Comparison of ENCODE assay signal across 17 mouse cellular contexts in the genomic region with DNA sequence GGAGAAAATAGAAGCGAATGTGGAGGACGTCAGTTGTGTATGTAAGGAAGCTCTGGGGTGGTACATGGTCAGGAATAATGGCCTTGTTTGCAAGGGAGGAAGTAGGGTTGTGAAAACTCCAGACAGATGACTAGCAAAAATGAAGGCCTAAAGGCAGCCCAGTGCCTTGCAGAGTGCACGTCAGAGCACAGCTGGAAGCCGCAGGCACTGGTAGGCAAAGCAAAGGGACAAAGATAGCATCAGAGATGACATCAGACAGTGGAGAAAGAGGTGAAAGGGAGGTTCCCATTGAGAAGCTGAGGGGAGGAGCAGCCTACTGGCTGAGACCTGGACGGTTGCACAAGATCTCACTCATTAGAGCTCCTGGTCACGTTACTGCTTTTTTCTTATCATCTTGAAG. TPM values are rescaled to one million over a fixed set of nuclear protein-coding genes. Genes with fewer than 3 reads are reported as not detected.
DNase-seq lines count a peak whose midpoint lies in the region; ATAC-seq and TF ChIP-seq lines count a peak whose summit lies in the region.
"Had no signal": no experiment of that assay in that cellular context is flagged by ENCODE, and none has a peak within 500 bp of the region (broad histone marks: within the 10 kb centered on the region; RNA-seq: fewer than 3 reads in every experiment).

No protein-coding gene starts in this region.

- H3K9me3 ChIP-seq in liver, embryonic 11.5 days (ENCODE audit: control insufficient read depth, low read length): no peaks in the 10 kb centered on the region
- H3K9me3 ChIP-seq in liver, embryonic 16.5 days (replicated peaks; ENCODE audit: control insufficient read depth, low read length): no peaks in the 10 kb centered on the region
- H3K9me3 ChIP-seq: midbrain, embryonic 10.5 days; neural tube, embryonic 13.5 days had no signal

- TF ChIP-seq CTCF in bone marrow, adult 2 months (IDR thresholded peaks at IDR 0.05; ENCODE audit: control insufficient read depth, insufficient read depth, low read length): no peak

- no peaks in the 10 kb centered on the region for H3K36me3 ChIP-seq in liver, embryonic 11.5 days (ENCODE audit: control insufficient read depth, insufficient read depth, low read length)
- H3K36me3 ChIP-seq in liver, embryonic 16.5 days (ENCODE audit: control insufficient read depth, insufficient read depth): no peaks in the 10 kb centered on the region
- H3K36me3 ChIP-seq: midbrain, embryonic 10.5 days; neural tube, embryonic 13.5 days had no signal

- H3K4me1 ChIP-seq in liver, embryonic 11.5 days (replicated peaks; ENCODE audit: control insufficient read depth, insufficient read depth, low read length): no peaks in the 10 kb centered on the region
- H3K4me1 ChIP-seq in bone marrow, adult 2 months (ENCODE audit: control insufficient read depth, insufficient read depth, low read length): peaks cover 2% of the 10 kb centered on the region; the same call in 1 of the 2 replicates
- H3K4me1 ChIP-seq in liver, embryonic 16.5 days (ENCODE audit: control insufficient read depth, low read depth, low read length): no peaks in the 10 kb centered on the region

- no peak overlapping the region for H3K9ac ChIP-seq in liver, embryonic 11.5 days (ENCODE audit: low read depth, low read length)
- no peak overlapping the region for H3K9ac ChIP-seq in liver, embryonic 16.5 days (ENCODE audit: low read depth, low read length)
- H3K9ac ChIP-seq: forebrain, postnatal 0 days; neural tube, embryonic 13.5 days had no signal

- no peaks in the 10 kb centered on the region for H3K27me3 ChIP-seq in liver, embryonic 11.5 days (replicated peaks; ENCODE audit: control insufficient read depth, insufficient read depth, low read length)
- no peaks in the 10 kb centered on the region for H3K27me3 ChIP-seq in liver, embryonic 16.5 days (ENCODE audit: control insufficient read depth, insufficient read depth, low read depth, low read length)
- H3K27me3 ChIP-seq: neural tube, embryonic 13.5 days had no signal

- H3K27ac ChIP-seq in liver, embryonic 11.5 days (ENCODE audit: low read depth, low read length): no peak overlapping the region
- H3K27ac ChIP-seq in bone marrow, adult 2 months (ENCODE audit: control insufficient read depth, insufficient read depth, low read depth, low read length, poor library complexity): peak overlapping the region; percentile 5; the same call in 1 of the 2 replicates
- H3K27ac ChIP-seq in liver, embryonic 16.5 days (ENCODE audit: low read length): no peak overlapping the region
- H3K27ac ChIP-seq: layer of hippocampus, adult 2 months; midbrain, embryonic 10.5 days; neural tube, embryonic 13.5 days had no signal

- peak; percentile 39; the same call in 1 of the 2 replicates for ATAC-seq in liver, embryonic 11.5 days (replicated peaks; ENCODE audit: low FRiP score)
- peak; percentile 69 for ATAC-seq in liver, embryonic 16.5 days (ENCODE audit: low read depth)
- peak; percentile 96 for ATAC-seq in neutrophil, adult 5-6 weeks (ENCODE audit: extremely low read depth, insufficient number of reproducible peaks, low FRiP score, poor library complexity, severe bottlenecking)
- ATAC-seq: forebrain, postnatal 0 days; intestine, embryonic 16.5 days had no signal

- 45% methylated on average over 6 of the region's 6 CpGs for WGBS in liver, embryonic 11.5 days
- 10% methylated on average over 6 of the region's 6 CpGs for WGBS in bone marrow, adult 2 months
- 23% methylated on average over 6 of the region's 6 CpGs for WGBS in liver, embryonic 16.5 days (ENCODE audit: insufficient replicate concordance)

- no peak overlapping the region for H3K4me2 ChIP-seq in liver, embryonic 11.5 days
- no peak overlapping the region for H3K4me2 ChIP-seq in liver, embryonic 16.5 days (ENCODE audit: low read depth, low read length)
- H3K4me2 ChIP-seq: neural tube, embryonic 13.5 days had no signal

- no peak for DNase-seq in liver, embryonic 11.5 days (ENCODE audit: low spot score)
- DNase-seq in liver: no peak
- no peak for DNase-seq in embryo, embryonic 9.5 days (ENCODE audit: extremely low spot score)
- DNase-seq in layer of hippocampus, postnatal 14 days (ENCODE audit: low spot score in 2 of 2): no peak
- no peak for DNase-seq in cerebellum, adult 11 months
- DNase-seq: cerebellum, postnatal 10 days; forebrain, postnatal 0 days; gastrocnemius, postnatal 36 days; heart, postnatal 36 days; right cerebral cortex, adult 18-20 months had no signal

- H3K4me3 ChIP-seq in liver, embryonic 11.5 days (ENCODE audit: low read depth, low read length): no peak overlapping the region
- no peak overlapping the region for H3K4me3 ChIP-seq in bone marrow, adult 2 months (replicated peaks; ENCODE audit: control insufficient read depth, low read depth, low read length)
- H3K4me3 ChIP-seq in liver, embryonic 16.5 days (ENCODE audit: low read depth, low read length): no peak overlapping the region
- H3K4me3 ChIP-seq: layer of hippocampus, adult 2 months; midbrain, embryonic 10.5 days; neural tube, embryonic 13.5 days had no signal

- no peak for TF ChIP-seq POLR2A in bone marrow, adult 2 months (IDR thresholded peaks at IDR 0.05; ENCODE audit: borderline replicate concordance, control insufficient read depth, low read depth, low read length)

RNA-seq across cellular contexts. Expression of gene Basp1, which starts 58.8 kb away (rescaled TPM):
- polyA plus RNA-seq in liver, embryonic 11.5 days (2014; fragmentation: Nextera tagmentation; extraction: Ambion mirVana): 12.8 and 13.2 TPM in 2 replicates
- polyA plus RNA-seq in bone marrow, adult 2 months (2011; ENCODE audit: insufficient read depth, insufficient read length, low replicate concordance, missing spikeins): 4.5 and 6.5 TPM in 2 replicates
- polyA plus RNA-seq in liver, embryonic 16.5 days (2015; fragmentation: Nextera tagmentation; extraction: Ambion mirVana): 0.88 and 0.94 TPM in 2 replicates
- total RNA-seq in neutrophil, adult 5-6 weeks (2017): 32.6 and 33.5 TPM in 2 replicates
- total RNA-seq in layer of hippocampus, postnatal 14 days (2021): 1,000 to 10,000 TPM in 1 of 2 experiments, 100 to 1,000 TPM in 1; 941 to 1,006 TPM

Comparison
In these comparisons a context has a peak if more than half of its experiments do, and no peak if none do; other contexts are left out.
1. ATAC-seq: peak in every context shown above with its lines; median percentile 96 in neutrophil, adult 5-6 weeks; 69 in liver, embryonic 16.5 days; 39 in liver, embryonic 11.5 days.